Mouse (Mus musculus) neutrophil, adult 5-6 weeks (primary cell): Measurements from ENCODE around the gene Ydjc. TPM values are rescaled to one million over a fixed set of nuclear protein-coding genes. Genes with fewer than 3 reads are reported as not detected.

Experiments used
- ATAC-seq: fragments of 151-379, 151-347 bp; 2 replicates; pipeline ENCODE4 v1.8.0; 2017; ENCODE audit warnings: mild to moderate bottlenecking, moderate TSS enrichment; ENCODE audit not compliant: insufficient number of reproducible peaks, poor library complexity, low FRiP score, severe bottlenecking; ENCODE audit errors: extremely low read depth
- total RNA-seq: library from RNA; stranded (forward); fragments of 200-1000 nt; gene quantifications from 2 replicates; pipeline ENCODE4 v1.2.3, GENCODE M21; 2017

The Ydjc gene
- total RNA-seq: 1.9 and 2.9 TPM in 2 replicates

GRCm38 (mm10) chr16:17144339-17144738 lies at the start of gene Ydjc:
Gene Ydjc (plus strand): TSS chr16:17144621.
- ATAC-seq: no peak

DNA sequence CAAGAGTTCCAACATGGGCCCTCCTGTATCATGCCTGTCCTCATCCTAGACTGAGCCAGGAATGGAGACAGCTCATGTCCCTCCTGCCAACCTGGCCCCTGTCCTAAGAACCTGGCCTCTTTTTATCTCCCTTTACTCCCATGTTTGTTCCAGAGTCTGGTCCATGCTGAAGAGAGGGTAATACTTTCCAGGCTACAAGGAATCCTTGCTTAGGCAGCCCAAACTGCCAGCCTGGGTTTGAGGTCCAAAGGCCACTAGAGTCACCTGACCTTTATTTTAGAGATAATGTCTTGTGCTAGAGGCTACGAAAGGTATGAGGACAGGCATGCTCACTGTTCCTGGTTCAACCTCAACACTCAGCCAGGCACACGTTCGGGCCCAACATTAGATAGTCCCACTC lies 47.5 kb upstream of the Ydjc start:
- ATAC-seq: no peak

DNA sequence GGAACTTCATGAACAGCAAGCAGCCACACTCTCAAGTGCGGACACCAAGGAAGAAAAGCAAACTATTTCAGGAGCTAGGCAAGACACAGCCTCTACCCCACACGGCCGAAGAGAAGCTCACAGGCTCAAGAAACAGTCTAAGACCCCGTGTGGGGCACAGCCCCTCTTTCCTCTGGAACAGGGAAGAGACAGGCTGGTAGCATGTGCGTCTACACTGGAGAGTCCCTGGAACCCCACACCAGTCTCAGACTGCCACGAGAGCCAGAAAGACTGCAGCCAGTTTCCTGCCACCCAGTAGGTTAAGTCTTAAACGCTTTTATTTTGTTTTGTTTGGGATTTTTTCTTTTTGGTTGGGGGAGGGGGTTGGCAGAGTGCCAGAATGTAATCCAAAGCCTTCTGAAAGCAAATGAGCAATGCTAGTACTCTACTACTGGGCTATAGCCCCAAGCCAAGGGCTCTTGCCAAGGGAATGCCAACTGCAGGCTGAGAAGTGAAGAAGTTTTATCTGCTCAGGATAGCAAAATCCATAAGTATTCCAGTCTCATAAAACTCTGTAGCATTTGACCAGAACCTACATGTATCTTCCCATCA lies 41.7 kb upstream of the Ydjc start:
- ATAC-seq: no peak

- no peak for ATAC-seq
Measured at GRCm38 (mm10) chr16:17104600-17104999, 39.8 kb upstream of the Ydjc start.

- peak; percentile 85 for ATAC-seq
Measured at GRCm38 (mm10) chr16:17110771-17111743, 33.4 kb upstream of the Ydjc start, which contains the start of gene Ppil2. Gene Ppil2 (minus strand): TSS chr16:17111257.

DNA sequence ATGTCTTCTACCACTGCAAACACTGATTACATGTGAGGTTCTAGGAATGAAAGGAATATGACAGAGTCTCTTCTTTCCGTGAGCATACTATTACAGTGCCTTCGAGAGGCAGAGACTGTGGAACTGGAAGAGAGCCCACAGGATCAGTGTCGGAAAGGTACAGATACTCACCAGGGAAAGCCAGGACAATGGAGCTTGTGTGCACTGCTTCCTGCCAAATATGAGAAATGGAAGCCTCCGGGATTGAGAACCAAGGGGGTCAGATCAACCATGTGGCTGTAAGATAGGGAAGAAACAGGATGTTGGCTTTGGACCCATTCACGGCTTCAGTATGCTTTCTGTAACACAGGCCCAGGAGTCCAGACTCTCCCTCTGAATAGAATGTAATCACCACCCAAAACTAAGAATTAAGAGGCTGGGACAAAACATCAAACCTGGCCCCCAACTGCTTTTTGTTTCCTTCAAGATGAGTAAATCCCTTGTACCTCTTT lies 27.1 kb upstream of the Ydjc start:
- no peak for ATAC-seq

DNA sequence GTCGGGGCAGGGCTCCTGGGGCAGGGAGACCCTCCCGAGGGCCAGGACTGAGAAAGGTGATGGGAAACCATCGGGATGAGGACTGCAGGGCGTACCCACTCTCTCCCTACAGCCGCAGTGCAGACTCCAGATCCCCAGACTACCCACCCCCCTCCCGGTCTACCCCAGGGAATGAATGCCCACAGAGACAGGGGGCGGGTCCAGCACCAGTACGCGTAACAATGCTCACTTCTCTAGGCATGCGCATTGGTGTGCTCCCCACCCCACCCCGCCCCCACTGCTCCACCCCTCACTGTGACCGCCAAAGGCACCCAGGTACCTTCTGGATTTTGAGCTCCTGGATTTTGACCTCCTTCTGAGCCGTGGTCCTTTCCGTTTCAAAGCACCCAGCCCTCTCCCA lies 22.9 kb upstream of the Ydjc start:
- ATAC-seq: no peak

- ATAC-seq: no peak
Measured at GRCm38 (mm10) chr16:17124119-17124870, 20.1 kb upstream of the Ydjc start.

- ATAC-seq: peak; percentile 76
Measured at GRCm38 (mm10) chr16:17124871-17125520, 19.4 kb upstream of the Ydjc start, which contains the start of gene 2610318N02Rik. Gene 2610318N02Rik (minus strand): TSS chr16:17125167.

DNA sequence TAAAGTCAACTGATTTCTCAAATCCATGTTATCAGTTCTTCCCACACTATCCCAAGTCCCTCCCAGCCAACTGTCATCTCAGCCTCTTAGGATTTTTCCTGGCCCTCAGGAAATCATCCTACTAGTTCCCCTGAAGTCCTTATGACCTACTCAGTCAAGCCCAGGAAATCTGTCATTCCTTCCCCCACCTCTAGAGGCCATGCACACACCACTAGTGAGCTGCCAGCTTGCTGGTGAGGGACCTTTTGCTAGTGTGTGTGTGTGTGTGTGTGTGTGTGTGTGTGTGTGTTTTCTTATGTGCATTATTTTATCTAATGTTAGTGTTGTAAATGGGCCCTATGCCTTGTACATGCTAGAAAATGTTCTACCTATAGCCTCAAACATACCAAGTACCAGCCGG lies 17.1 kb upstream of the Ydjc start:
- peak; percentile 27; the same call in 1 of the 2 replicates for ATAC-seq

- ATAC-seq: no peak
Measured at GRCm38 (mm10) chr16:17131191-17132088, 13.0 kb upstream of the Ydjc start.

GRCm38 (mm10) chr16:17132089-17132905 lies 12.1 kb upstream of the Ydjc start, which contains the start of gene Sdf2l1:
Gene Sdf2l1 (minus strand): TSS chr16:17132383.
- ATAC-seq: peak; percentile 93

- ATAC-seq: no peak
Measured at GRCm38 (mm10) chr16:17132906-17133200, 11.6 kb upstream of the Ydjc start.

DNA sequence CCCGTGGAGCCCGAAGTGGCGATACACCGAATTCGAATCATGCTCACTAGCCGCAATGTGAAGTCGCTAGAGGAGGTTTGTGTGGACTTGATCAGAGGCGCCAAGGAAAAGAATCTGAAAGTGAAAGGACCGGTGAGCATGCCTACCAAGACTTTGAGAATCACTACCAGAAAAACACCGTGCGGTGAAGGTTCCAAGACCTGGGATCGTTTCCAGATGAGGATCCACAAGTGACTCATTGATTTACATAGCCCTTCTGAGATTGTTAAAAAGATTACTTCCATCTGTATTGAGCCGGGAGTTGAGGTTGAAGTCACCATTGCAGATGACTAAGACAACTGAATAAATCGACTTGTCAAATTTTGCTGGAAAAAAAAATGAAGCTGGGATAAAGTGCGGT lies 7.1 kb upstream of the Ydjc start:
- ATAC-seq: no peak

DNA sequence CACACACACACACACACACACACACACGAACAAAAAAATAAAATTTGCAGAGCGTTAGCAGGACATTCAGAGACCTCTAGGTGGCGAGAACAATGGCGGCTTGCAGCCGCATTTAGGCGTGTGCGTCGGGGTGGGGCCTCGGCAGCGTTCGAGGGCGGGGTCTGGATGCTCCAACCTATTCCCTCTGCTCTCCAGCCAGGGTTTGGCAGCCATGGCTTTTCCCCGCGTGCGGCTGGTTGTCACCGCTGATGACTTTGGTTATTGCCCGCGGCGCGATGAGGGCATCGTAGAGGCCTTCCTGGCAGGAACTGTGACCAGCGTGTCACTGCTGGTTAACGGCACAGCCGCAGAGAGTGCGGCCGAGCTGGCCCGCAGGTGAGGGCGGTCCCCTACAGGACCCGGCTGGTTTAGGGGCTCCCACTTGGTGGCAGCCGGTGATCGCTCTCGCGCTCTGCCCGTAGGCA lies 2.4 kb downstream of the Ydjc start, which contains the start of gene Ccdc116:
TSS of gene Ccdc116 (minus strand) at position 458 of the 464 bp plus-strand sequence.
- peak; percentile 79 for ATAC-seq

GRCm38 (mm10) chr16:17147391-17147929 lies 3.0 kb downstream of the Ydjc start:
- no peak for ATAC-seq

GRCm38 (mm10) chr16:17148084-17148483 lies 3.7 kb downstream of the Ydjc start:
- no peak for ATAC-seq
